Mouse (Mus musculus): ENCODE results near the gene Gm28729. TPM values are rescaled to one million over a fixed set of nuclear protein-coding genes. Genes with fewer than 3 reads are reported as not detected.

The Gm28729 gene
- polyA plus RNA-seq, 1 experiment = not detected

GRCm38 (mm10) chr9:96558594-96558993, 33.5 kb upstream of the Gm28729 start:
- H3K27ac ChIP-seq (ENCODE audit: insufficient read depth, low read length) = no peak overlapping the region
- H3K36me3 ChIP-seq (ENCODE audit: control insufficient read depth, insufficient read depth, low read length, poor library complexity, severe bottlenecking) = peaks cover 4% of the 10 kb centered on the region; the same call in 1 of the 2 replicates
- TF ChIP-seq POLR2A (IDR thresholded peaks at IDR 0.05; ENCODE audit: insufficient read depth, low read length) (no peak), CTCF (IDR thresholded peaks at IDR 0.05; ENCODE audit: low read depth, low read length) (no peak), EP300 (IDR thresholded peaks at IDR 0.05; ENCODE audit: insufficient read depth, low read depth, low read length) (no peak)
- no peaks in the 10 kb centered on the region for H3K9me3 ChIP-seq (replicated peaks; ENCODE audit: control insufficient read depth, insufficient read depth, low read length, poor library complexity, severe bottlenecking)
- no peak overlapping the region for H3K4me3 ChIP-seq (ENCODE audit: low read depth, low read length)
- no peak overlapping the region for H3K9ac ChIP-seq (ENCODE audit: low read depth, poor library complexity, severe bottlenecking)
- no peaks in the 10 kb centered on the region for H3K27me3 ChIP-seq (ENCODE audit: control insufficient read depth, insufficient read depth, low read length, poor library complexity, severe bottlenecking)
- no peaks in the 10 kb centered on the region for H3K4me1 ChIP-seq (ENCODE audit: control insufficient read depth, insufficient read depth, low read length)

- Histone ChIP-seq H3K36me3 (ENCODE audit: control insufficient read depth, insufficient read depth, low read length, poor library complexity, severe bottlenecking) (peaks cover 3% of the 10 kb centered on the region; the same call in 1 of the 2 replicates), H3K27ac (ENCODE audit: insufficient read depth, low read length) (no peak overlapping the region), H3K4me3 (ENCODE audit: low read depth, low read length) (no peak overlapping the region), H3K9ac (ENCODE audit: low read depth, poor library complexity, severe bottlenecking) (no peak overlapping the region), H3K27me3 (ENCODE audit: control insufficient read depth, insufficient read depth, low read length, poor library complexity, severe bottlenecking) (no peaks in the 10 kb centered on the region), H3K4me1 (ENCODE audit: control insufficient read depth, insufficient read depth, low read length) (no peaks in the 10 kb centered on the region), H3K9me3 (replicated peaks; ENCODE audit: control insufficient read depth, insufficient read depth, low read length, poor library complexity, severe bottlenecking) (no peaks in the 10 kb centered on the region)
- TF ChIP-seq CTCF (IDR thresholded peaks at IDR 0.05; ENCODE audit: low read depth, low read length) (no peak), POLR2A (IDR thresholded peaks at IDR 0.05; ENCODE audit: insufficient read depth, low read length) (no peak), EP300 (IDR thresholded peaks at IDR 0.05; ENCODE audit: insufficient read depth, low read depth, low read length) (no peak)
Observed at GRCm38 (mm10) chr9:96554095-96554494, 29.0 kb upstream of the Gm28729 start.

- Histone ChIP-seq H3K9me3 (replicated peaks; ENCODE audit: control insufficient read depth, insufficient read depth, low read length, poor library complexity, severe bottlenecking) (no peaks in the 10 kb centered on the region), H3K4me1 (ENCODE audit: control insufficient read depth, insufficient read depth, low read length) (no peaks in the 10 kb centered on the region), H3K36me3 (ENCODE audit: control insufficient read depth, insufficient read depth, low read length, poor library complexity, severe bottlenecking) (no peaks in the 10 kb centered on the region), H3K27ac (ENCODE audit: insufficient read depth, low read length) (no peak overlapping the region), H3K9ac (ENCODE audit: low read depth, poor library complexity, severe bottlenecking) (no peak overlapping the region), H3K4me3 (ENCODE audit: low read depth, low read length) (no peak overlapping the region), H3K27me3 (ENCODE audit: control insufficient read depth, insufficient read depth, low read length, poor library complexity, severe bottlenecking) (no peaks in the 10 kb centered on the region)
- TF ChIP-seq EP300 (IDR thresholded peaks at IDR 0.05; ENCODE audit: insufficient read depth, low read depth, low read length) (no peak), POLR2A (IDR thresholded peaks at IDR 0.05; ENCODE audit: insufficient read depth, low read length) (no peak), CTCF (IDR thresholded peaks at IDR 0.05; ENCODE audit: low read depth, low read length) (no peak)
Observed at GRCm38 (mm10) chr9:96545410-96545809, 20.3 kb upstream of the Gm28729 start.

GRCm38 (mm10) chr9:96543643-96544640, 18.9 kb upstream of the Gm28729 start:
- no peak for TF ChIP-seq POLR2A (IDR thresholded peaks at IDR 0.05; ENCODE audit: insufficient read depth, low read length)
- TF ChIP-seq CTCF (IDR thresholded peaks at IDR 0.05; ENCODE audit: low read depth, low read length) = peak; percentile 23
- Histone ChIP-seq H3K27ac (ENCODE audit: insufficient read depth, low read length) (no peak overlapping the region), H3K9me3 (replicated peaks; ENCODE audit: control insufficient read depth, insufficient read depth, low read length, poor library complexity, severe bottlenecking) (no peaks in the 10 kb centered on the region), H3K4me1 (ENCODE audit: control insufficient read depth, insufficient read depth, low read length) (no peaks in the 10 kb centered on the region), H3K36me3 (ENCODE audit: control insufficient read depth, insufficient read depth, low read length, poor library complexity, severe bottlenecking) (no peaks in the 10 kb centered on the region), H3K27me3 (ENCODE audit: control insufficient read depth, insufficient read depth, low read length, poor library complexity, severe bottlenecking) (no peaks in the 10 kb centered on the region), H3K4me3 (ENCODE audit: low read depth, low read length) (no peak overlapping the region), H3K9ac (ENCODE audit: low read depth, poor library complexity, severe bottlenecking) (peak overlapping the region; percentile 77)

- no peak overlapping the region for H3K9ac ChIP-seq (ENCODE audit: low read depth, poor library complexity, severe bottlenecking)
- H3K4me1 ChIP-seq (ENCODE audit: control insufficient read depth, insufficient read depth, low read length) = no peaks in the 10 kb centered on the region
- no peaks in the 10 kb centered on the region for H3K36me3 ChIP-seq (ENCODE audit: control insufficient read depth, insufficient read depth, low read length, poor library complexity, severe bottlenecking)
Observed at GRCm38 (mm10) chr9:96538916-96539315, 13.9 kb upstream of the Gm28729 start.

GRCm38 (mm10) chr9:96537615-96537919, 12.5 kb upstream of the Gm28729 start:
- H3K9ac ChIP-seq (ENCODE audit: low read depth, poor library complexity, severe bottlenecking) = peak overlapping the region; percentile 63
- TF ChIP-seq CTCF (IDR thresholded peaks at IDR 0.05; ENCODE audit: low read depth, low read length) = no peak
- peak overlapping the region; percentile 57 for H3K4me3 ChIP-seq (ENCODE audit: low read depth, low read length)
- no peaks in the 10 kb centered on the region for H3K9me3 ChIP-seq (replicated peaks; ENCODE audit: control insufficient read depth, insufficient read depth, low read length, poor library complexity, severe bottlenecking)
- H3K36me3 ChIP-seq (ENCODE audit: control insufficient read depth, insufficient read depth, low read length, poor library complexity, severe bottlenecking) = no peaks in the 10 kb centered on the region
- no peaks in the 10 kb centered on the region for H3K27me3 ChIP-seq (ENCODE audit: control insufficient read depth, insufficient read depth, low read length, poor library complexity, severe bottlenecking)
- H3K27ac ChIP-seq (ENCODE audit: insufficient read depth, low read length) = peak overlapping the region; percentile 5
- H3K4me1 ChIP-seq (ENCODE audit: control insufficient read depth, insufficient read depth, low read length) = no peaks in the 10 kb centered on the region

More at GRCm38 (mm10) chr9:96538916-96539315, 13.9 kb upstream of the Gm28729 start:
- TF ChIP-seq EP300 (IDR thresholded peaks at IDR 0.05; ENCODE audit: insufficient read depth, low read depth, low read length) = no peak
- TF ChIP-seq CTCF (IDR thresholded peaks at IDR 0.05; ENCODE audit: low read depth, low read length) = no peak
- no peak for TF ChIP-seq POLR2A (IDR thresholded peaks at IDR 0.05; ENCODE audit: insufficient read depth, low read length)
- Histone ChIP-seq H3K27me3 (ENCODE audit: control insufficient read depth, insufficient read depth, low read length, poor library complexity, severe bottlenecking) (no peaks in the 10 kb centered on the region), H3K27ac (ENCODE audit: insufficient read depth, low read length) (0 out of 2 replicates have a peak overlapping the region, but pooled peaks have one; percentile 2), H3K4me3 (ENCODE audit: low read depth, low read length) (no peak overlapping the region), H3K9me3 (replicated peaks; ENCODE audit: control insufficient read depth, insufficient read depth, low read length, poor library complexity, severe bottlenecking) (no peaks in the 10 kb centered on the region)
